Mouse (Mus musculus): ENCODE results near the gene Ccnk. TPM values are rescaled to one million over a fixed set of nuclear protein-coding genes. Genes with fewer than 3 reads are reported as not detected.

Gene Ccnk
- polyA plus RNA-seq, 1 experiment from 2014 or later, result 2.0 TPM

DNA sequence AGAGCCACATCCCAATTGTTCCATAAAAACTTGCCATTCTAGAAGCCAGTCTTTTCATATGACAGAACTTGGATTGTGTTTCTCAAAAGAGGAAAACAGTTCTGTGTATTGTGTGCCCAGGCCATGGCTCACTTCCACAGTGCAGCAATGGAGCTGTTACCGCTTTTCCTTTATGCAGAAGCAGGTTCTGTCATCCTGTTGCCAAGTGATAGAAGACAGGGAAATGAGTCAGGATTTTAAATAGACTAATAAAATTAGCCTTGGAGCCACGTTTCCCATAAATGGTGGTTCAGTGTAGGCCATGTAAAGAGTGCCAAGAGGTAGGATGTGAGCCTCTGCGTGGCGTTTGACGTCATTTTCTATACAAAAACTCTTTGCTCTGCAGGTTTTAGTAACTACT is 14.5 kb downstream of the Ccnk start:
- H3K4me2 ChIP-seq, result no peak overlapping the region
- H3K36me3 ChIP-seq, result peaks cover 91% of the 10 kb centered on the region
- WGBS, result 84% methylated on average over 5 of the region's 5 CpGs
- no peak for ATAC-seq (ENCODE audit: insufficient number of reproducible peaks, low FRiP score)
- no peaks in the 10 kb centered on the region for H3K9me3 ChIP-seq (replicated peaks)
- H3K27ac ChIP-seq (ENCODE audit: poor library complexity, severe bottlenecking), result no peak overlapping the region
- no peaks in the 10 kb centered on the region for H3K4me1 ChIP-seq (replicated peaks)
- H3K27me3 ChIP-seq (replicated peaks), result no peaks in the 10 kb centered on the region
- H3K4me3 ChIP-seq, result no peak overlapping the region
- H3K9ac ChIP-seq, result no peak overlapping the region

DNA sequence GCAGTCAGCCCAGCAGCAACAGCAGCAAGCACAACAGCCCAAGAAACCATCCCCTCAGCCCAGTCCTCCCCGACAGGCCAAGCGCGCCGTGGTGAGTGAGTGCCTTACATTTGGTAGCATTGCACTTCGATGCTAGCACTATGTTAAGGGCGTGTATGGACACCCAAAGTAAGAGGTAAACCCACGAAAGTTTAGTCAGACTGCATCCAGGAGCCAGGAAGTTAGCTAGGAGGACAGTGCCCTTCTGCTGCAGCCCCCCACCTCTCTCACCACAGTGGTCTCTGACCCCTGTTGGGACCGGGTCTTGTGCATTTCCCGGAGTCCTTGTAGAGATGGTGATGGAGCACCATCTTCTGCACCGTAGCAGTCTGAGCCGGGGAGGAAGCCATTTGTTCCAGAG is 16.4 kb downstream of the Ccnk start:
- no peak overlapping the region for H3K4me2 ChIP-seq
- no peaks in the 10 kb centered on the region for H3K4me1 ChIP-seq (replicated peaks)
- no peak overlapping the region for H3K4me3 ChIP-seq
- H3K27me3 ChIP-seq (replicated peaks), result no peaks in the 10 kb centered on the region
- no peak overlapping the region for H3K27ac ChIP-seq (ENCODE audit: poor library complexity, severe bottlenecking)
- H3K9ac ChIP-seq, result no peak overlapping the region
- no peak for ATAC-seq (ENCODE audit: insufficient number of reproducible peaks, low FRiP score)
- H3K9me3 ChIP-seq (replicated peaks), result no peaks in the 10 kb centered on the region
- peaks cover 93% of the 10 kb centered on the region for H3K36me3 ChIP-seq
- 95% methylated on average over 11 of the region's 11 CpGs for WGBS

DNA sequence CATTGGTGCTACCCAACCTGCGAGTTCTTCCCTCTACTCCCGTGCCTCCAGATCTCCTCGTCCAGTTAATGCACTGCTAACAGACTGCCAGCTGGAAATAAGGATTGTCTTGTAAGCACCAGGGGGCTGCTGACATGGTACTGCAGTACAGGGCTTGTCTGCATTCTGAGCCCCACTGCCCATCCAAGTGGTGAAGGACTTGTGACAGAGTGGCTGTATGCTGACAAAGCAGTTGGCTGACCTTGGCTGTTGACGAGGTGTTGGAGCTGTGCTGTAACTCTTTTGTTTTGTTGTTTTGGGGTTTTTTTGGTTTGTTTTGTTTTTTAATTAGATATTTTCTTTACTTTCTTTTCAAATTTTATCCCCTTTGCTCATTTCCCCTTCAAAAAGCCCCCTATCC is 19.1 kb downstream of the Ccnk start:
- Histone ChIP-seq H3K4me3 (no peak overlapping the region), H3K9me3 (replicated peaks) (no peaks in the 10 kb centered on the region), H3K4me1 (replicated peaks) (no peaks in the 10 kb centered on the region), H3K27me3 (replicated peaks) (no peaks in the 10 kb centered on the region), H3K27ac (ENCODE audit: poor library complexity, severe bottlenecking) (no peak overlapping the region), H3K9ac (no peak overlapping the region), H3K36me3 (peaks cover 97% of the 10 kb centered on the region), H3K4me2 (no peak overlapping the region)
- 76% methylated on average over 4 of the region's 4 CpGs for WGBS
- ATAC-seq (ENCODE audit: insufficient number of reproducible peaks, low FRiP score), result no peak

DNA sequence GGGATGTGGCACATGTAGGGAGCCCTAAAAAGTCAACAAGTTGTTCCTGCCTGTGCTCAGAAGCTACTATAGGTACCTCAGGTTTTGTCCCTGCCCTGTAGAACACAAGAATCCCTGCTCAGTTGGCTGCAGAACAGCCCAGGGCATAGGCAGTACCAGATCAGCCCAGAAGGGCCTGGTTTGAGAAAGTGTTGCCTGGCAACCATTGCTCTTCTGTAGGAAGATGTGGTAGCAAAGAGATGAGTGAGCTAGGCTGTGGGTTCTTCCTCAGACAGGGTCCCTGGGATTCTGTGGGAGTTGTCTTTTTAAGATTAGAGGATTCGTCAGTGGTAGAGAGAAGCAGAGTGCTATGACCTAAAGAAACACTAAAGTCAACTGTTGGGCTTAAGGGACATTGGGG is 20.7 kb downstream of the Ccnk start:
- Histone ChIP-seq H3K27ac (ENCODE audit: poor library complexity, severe bottlenecking) (no peak overlapping the region), H3K4me3 (no peak overlapping the region), H3K9me3 (replicated peaks) (no peaks in the 10 kb centered on the region), H3K4me2 (no peak overlapping the region), H3K9ac (no peak overlapping the region), H3K4me1 (replicated peaks) (no peaks in the 10 kb centered on the region), H3K36me3 (peaks cover 93% of the 10 kb centered on the region), H3K27me3 (replicated peaks) (no peaks in the 10 kb centered on the region)
- ATAC-seq (ENCODE audit: insufficient number of reproducible peaks, low FRiP score), result no peak
- 84% methylated on average over 1 of the region's 1 CpGs for WGBS

DNA sequence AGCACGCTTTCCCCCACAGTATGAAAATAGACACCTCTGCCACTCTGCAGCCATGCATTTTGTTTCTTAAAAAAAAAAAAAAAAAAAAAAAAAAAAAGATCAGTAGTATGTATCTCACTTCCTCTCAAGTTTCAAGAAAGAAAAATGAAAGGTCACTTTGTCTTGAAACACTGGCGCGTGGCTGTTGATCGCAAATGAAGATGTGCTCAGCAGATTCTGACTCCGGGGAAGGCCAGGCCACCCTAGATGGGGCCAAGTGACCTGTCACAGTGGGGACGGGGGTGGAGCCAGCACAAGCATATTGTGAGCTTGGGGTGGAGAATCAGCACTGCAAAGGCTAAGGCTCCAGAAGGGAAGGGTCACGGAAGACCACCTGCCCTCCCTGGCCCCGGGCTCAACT is 24.5 kb downstream of the Ccnk start:
- H3K4me3 ChIP-seq, result no peak overlapping the region
- no peak overlapping the region for H3K4me2 ChIP-seq

DNA sequence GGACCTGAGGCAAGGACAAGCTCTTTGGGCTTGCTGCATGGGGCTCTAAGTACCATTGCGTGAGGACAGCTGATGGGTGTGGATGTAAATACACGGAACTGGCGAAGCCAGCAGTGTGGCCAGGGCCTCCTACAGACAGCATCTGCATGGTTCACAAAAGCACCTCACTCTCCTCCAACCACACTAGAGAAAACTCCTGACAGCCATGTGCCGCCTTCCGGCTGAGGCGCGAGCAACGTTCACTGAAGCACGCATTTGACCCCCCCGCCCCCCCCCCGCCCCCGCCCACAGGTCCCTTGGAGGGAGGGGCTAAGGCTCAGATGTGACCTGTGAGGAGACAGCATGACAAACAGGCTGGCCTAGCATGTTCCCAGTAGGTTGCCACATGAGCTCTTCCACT is 25.6 kb downstream of the Ccnk start:
- H3K4me1 ChIP-seq (replicated peaks), result peaks cover 15% of the 10 kb centered on the region
- no peak overlapping the region for H3K4me2 ChIP-seq
- no peak overlapping the region for H3K9ac ChIP-seq
- ATAC-seq (ENCODE audit: insufficient number of reproducible peaks, low FRiP score), result no peak
- no peaks in the 10 kb centered on the region for H3K9me3 ChIP-seq (replicated peaks)
- peaks cover 66% of the 10 kb centered on the region for H3K36me3 ChIP-seq
- H3K27ac ChIP-seq (ENCODE audit: poor library complexity, severe bottlenecking), result no peak overlapping the region
- no peaks in the 10 kb centered on the region for H3K27me3 ChIP-seq (replicated peaks)
- 85% methylated on average over 12 of the region's 12 CpGs for WGBS
- H3K4me3 ChIP-seq, result no peak overlapping the region

More for the DNA sequence above, 24.5 kb downstream of the Ccnk start:
- no peaks in the 10 kb centered on the region for H3K9me3 ChIP-seq (replicated peaks)
- H3K36me3 ChIP-seq, result peaks cover 77% of the 10 kb centered on the region
- no peaks in the 10 kb centered on the region for H3K27me3 ChIP-seq (replicated peaks)
- peaks cover 5% of the 10 kb centered on the region for H3K4me1 ChIP-seq (replicated peaks)
- H3K27ac ChIP-seq (ENCODE audit: poor library complexity, severe bottlenecking), result no peak overlapping the region
- no peak overlapping the region for H3K9ac ChIP-seq
- ATAC-seq (ENCODE audit: insufficient number of reproducible peaks, low FRiP score), result no peak
- WGBS, result 77% methylated on average over 8 of the region's 8 CpGs

DNA sequence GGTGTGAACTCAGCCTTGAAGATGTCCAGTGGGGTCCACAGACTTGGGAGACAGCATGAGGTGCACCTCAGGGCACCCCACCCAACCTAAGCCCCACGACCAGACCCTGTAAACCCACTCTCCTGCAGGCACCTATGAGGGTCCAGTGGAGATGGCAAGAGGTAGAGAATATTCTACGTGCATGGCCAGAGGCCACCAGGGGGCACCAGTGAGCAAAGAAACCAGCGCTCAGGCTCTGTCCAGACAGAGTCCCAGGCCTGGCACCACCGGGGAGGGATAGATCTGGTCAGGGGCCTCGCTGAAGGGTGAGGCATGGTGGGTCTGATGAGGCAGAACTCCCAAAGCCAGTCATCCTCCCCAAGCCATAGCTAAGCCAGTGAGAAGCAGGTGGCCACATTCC is 27.3 kb downstream of the Ccnk start:
- ATAC-seq (ENCODE audit: insufficient number of reproducible peaks, low FRiP score), result peak; percentile 26; the same call in 1 of the 2 replicates
- 12% methylated on average over 5 of the region's 5 CpGs for WGBS
- Histone ChIP-seq H3K4me1 (replicated peaks) (peaks cover 26% of the 10 kb centered on the region), H3K4me2 (no peak overlapping the region), H3K9ac (no peak overlapping the region), H3K9me3 (replicated peaks) (no peaks in the 10 kb centered on the region), H3K36me3 (peaks cover 53% of the 10 kb centered on the region), H3K4me3 (no peak overlapping the region), H3K27ac (ENCODE audit: poor library complexity, severe bottlenecking) (no peak overlapping the region), H3K27me3 (replicated peaks) (no peaks in the 10 kb centered on the region)

DNA sequence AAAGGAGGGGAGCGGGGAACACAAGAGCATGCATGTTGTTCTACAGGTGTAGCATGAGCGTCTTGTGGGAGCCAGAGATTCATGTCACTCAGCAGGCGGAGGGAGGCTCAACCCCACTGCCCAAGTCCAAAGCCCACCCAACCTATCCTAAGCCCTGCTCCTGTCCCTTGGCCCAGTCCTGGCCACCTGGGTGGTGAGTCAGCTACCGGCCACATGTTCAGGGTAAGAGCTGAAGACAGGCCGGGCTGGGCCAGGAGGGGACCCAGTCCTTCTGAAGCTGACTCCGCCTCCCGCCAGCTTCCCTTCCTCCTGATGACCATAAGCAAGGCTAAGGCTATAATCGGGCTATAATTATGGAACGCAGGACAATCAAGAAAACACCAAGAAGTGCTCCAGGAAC is 28.8 kb downstream of the Ccnk start:
- 84% methylated on average over 9 of the region's 9 CpGs for WGBS
- peaks cover 38% of the 10 kb centered on the region for H3K36me3 ChIP-seq
- H3K9ac ChIP-seq, result no peak overlapping the region
- H3K4me3 ChIP-seq, result no peak overlapping the region
- no peak overlapping the region for H3K4me2 ChIP-seq
- H3K9me3 ChIP-seq (replicated peaks), result no peaks in the 10 kb centered on the region
- H3K27me3 ChIP-seq (replicated peaks), result no peaks in the 10 kb centered on the region
- H3K27ac ChIP-seq (ENCODE audit: poor library complexity, severe bottlenecking), result no peak overlapping the region
- no peak for ATAC-seq (ENCODE audit: insufficient number of reproducible peaks, low FRiP score)
- peaks cover 41% of the 10 kb centered on the region for H3K4me1 ChIP-seq (replicated peaks)

DNA sequence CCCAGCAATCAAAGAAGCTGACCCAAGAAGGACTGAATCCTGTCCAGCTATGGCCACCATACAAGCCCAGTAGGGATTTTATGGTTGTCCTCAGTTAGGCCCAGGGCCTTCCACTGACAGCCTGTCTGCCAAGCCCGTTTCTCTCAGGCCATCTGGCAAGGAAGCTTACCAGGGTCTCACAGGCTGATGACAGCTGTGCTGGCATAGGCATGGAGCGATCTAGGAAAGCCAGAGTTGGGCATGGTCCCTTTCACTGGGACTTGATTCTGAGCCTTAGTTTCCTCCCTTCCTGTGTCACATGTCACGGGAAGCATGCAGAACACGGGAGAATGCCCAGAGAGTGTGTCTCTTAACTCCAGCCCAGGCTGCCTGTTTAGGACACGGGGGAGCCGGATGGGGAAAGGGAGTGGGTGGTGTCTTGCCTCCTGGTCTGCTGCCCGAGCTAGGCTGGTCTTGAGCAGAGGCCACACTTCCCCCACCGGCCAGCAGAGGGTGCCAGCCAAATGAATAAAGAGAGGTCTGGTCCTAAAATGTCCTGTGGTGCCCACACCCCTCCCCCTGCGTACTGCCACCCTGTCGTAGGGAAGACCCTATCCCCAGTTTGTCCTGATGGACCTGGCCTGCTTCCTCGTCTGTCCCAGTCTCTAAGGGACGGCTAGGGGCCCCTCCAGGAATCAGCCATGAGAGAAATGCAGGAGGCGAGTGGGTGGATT is 29.5 kb downstream of the Ccnk start:
- Histone ChIP-seq H3K4me3 (no peak overlapping the region), H3K9ac (0 out of 2 replicates have a peak overlapping the region, but pooled peaks have one; percentile 1), H3K27me3 (replicated peaks) (no peaks in the 10 kb centered on the region), H3K9me3 (replicated peaks) (no peaks in the 10 kb centered on the region), H3K36me3 (peaks cover 35% of the 10 kb centered on the region), H3K27ac (ENCODE audit: poor library complexity, severe bottlenecking) (no peak overlapping the region), H3K4me2 (no peak overlapping the region), H3K4me1 (replicated peaks) (peaks cover 48% of the 10 kb centered on the region)
- 29% methylated on average over 13 of the region's 13 CpGs for WGBS
- peak; percentile 15; the same call in 1 of the 2 replicates for ATAC-seq (ENCODE audit: insufficient number of reproducible peaks, low FRiP score)

DNA sequence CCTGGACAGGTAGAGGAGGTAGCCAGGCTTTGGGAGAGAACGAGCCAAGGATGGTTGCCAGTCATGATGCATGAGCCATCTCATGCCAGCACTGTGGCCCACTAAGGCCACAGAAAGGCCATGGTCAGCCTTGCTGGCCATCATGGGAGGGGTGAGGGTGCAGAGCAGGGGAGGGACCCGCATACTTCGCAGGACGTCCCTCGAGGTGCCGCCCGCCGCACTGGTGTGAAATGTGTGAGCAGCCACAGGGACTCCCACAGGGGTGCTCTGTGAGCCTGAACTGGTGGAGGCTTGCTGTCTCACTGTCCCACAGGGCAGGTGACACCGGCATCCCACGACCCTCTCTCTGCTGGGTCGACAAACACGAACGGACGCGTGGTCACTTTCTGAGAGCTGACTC is 31.2 kb downstream of the Ccnk start:
- WGBS, result 90% methylated on average over 15 of the region's 15 CpGs
- no peak overlapping the region for H3K9ac ChIP-seq
- peaks cover 17% of the 10 kb centered on the region; the same call in 1 of the 2 replicates for H3K36me3 ChIP-seq
- H3K9me3 ChIP-seq (replicated peaks), result no peaks in the 10 kb centered on the region
- ATAC-seq (ENCODE audit: insufficient number of reproducible peaks, low FRiP score), result no peak
- H3K27ac ChIP-seq (ENCODE audit: poor library complexity, severe bottlenecking), result no peak overlapping the region
- H3K4me1 ChIP-seq (replicated peaks), result peaks cover 64% of the 10 kb centered on the region
- no peaks in the 10 kb centered on the region for H3K27me3 ChIP-seq (replicated peaks)
- no peak overlapping the region for H3K4me2 ChIP-seq
- no peak overlapping the region for H3K4me3 ChIP-seq

DNA sequence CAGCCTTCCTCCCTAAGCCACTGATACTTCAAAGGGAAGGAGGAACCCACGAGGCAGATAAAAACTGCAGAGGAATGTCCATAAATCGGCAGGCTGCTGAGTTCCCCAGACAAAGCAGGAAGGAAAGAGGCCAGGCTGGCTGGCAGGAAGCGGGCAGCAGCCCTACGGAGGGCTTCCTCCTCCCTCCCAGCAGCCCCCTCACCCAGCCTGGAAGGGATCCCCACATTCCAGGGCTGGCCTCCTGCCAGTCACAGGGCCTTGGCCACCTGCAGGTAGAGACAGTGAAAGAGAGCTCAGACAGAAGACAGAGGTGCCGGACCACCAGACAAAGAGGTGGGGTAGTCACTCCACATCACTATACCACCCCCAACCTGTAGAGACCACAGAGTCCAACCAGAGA is 32.7 kb downstream of the Ccnk start:
- peaks cover 64% of the 10 kb centered on the region for H3K4me1 ChIP-seq (replicated peaks)
- no peak overlapping the region; the same call in 1 of the 2 replicates for H3K4me2 ChIP-seq
- H3K9me3 ChIP-seq (replicated peaks), result no peaks in the 10 kb centered on the region
- WGBS, result 37% methylated on average over 5 of the region's 5 CpGs
- no peaks in the 10 kb centered on the region for H3K27me3 ChIP-seq (replicated peaks)
- no peak overlapping the region for H3K27ac ChIP-seq (ENCODE audit: poor library complexity, severe bottlenecking)
- peaks cover 7% of the 10 kb centered on the region; the same call in 1 of the 2 replicates for H3K36me3 ChIP-seq
- no peak overlapping the region for H3K4me3 ChIP-seq
- H3K9ac ChIP-seq, result peak overlapping the region; percentile 53; the same call in 1 of the 2 replicates
- ATAC-seq (ENCODE audit: insufficient number of reproducible peaks, low FRiP score), result no peak

DNA sequence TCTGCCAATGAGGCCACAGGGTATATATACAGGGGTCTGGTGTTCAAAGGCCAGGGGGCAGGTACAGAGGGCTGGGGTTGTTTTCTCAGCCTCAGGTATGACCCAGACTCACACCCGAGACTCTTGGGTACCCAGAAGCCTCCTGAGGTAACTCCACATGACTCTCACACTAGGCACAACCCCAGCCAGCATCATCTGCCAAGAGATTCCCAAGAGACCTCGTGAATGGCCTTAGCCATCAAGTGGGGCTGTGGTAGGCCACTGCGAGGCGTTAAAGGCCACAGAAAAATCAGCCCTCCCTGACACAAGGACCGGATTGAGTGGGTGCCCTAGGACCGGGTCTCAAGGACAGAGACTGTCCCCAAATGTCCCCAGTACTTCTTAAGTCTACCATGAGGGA is 33.1 kb downstream of the Ccnk start:
- Histone ChIP-seq H3K4me3 (no peak overlapping the region), H3K4me2 (no peak overlapping the region), H3K27me3 (replicated peaks) (no peaks in the 10 kb centered on the region), H3K9ac (peak overlapping the region; percentile 53; the same call in 1 of the 2 replicates), H3K36me3 (0 out of 2 replicates have a peak, but pooled peaks cover 3% of the 10 kb centered on the region), H3K27ac (ENCODE audit: poor library complexity, severe bottlenecking) (no peak overlapping the region), H3K9me3 (replicated peaks) (no peaks in the 10 kb centered on the region), H3K4me1 (replicated peaks) (peaks cover 64% of the 10 kb centered on the region)
- no peak for ATAC-seq (ENCODE audit: insufficient number of reproducible peaks, low FRiP score)
- 81% methylated on average over 6 of the region's 6 CpGs for whole genome bisulfite sequencing

All from heart, embryonic 12.5 days (tissue).